Mouse (Mus musculus) CH12.LX (cell line): ENCODE data around the gene Slc26a6. TPM values are rescaled to one million over a fixed set of nuclear protein-coding genes. Genes with fewer than 3 reads are reported as not detected.

Experiments used
- DNase-seq: peaks from one replicate; pipeline ENCODE4 v3.0.0-alpha.2; 2013; ENCODE audit errors: extremely low read depth
- H3K27ac ChIP-seq: 2 replicates; pipeline ENCODE4 v1.5.1; 2012; ENCODE audit warnings: low read depth, mild to moderate bottlenecking, control low read depth, moderate library complexity; ENCODE audit not compliant: insufficient read depth
- H3K27me3 ChIP-seq: replicated peaks from 2 replicates; pipeline ENCODE3; 2012; ENCODE audit warnings: inconsistent platforms
- H3K36me3 ChIP-seq, 2 experiments: replicated peaks in 1 of 2; 2 replicates each; pipeline versions ENCODE3 to v1.6.1; 2012; ENCODE audit warnings: inconsistent platforms in 1 of 2, low read length in 1 of 2, mild to moderate bottlenecking in 1 of 2, mixed read lengths in 1 of 2, moderate library complexity in 1 of 2; ENCODE audit not compliant: control insufficient read depth in 1 of 2, insufficient read depth in 1 of 2
- H3K4me1 ChIP-seq, 2 experiments: 2 replicates each; pipeline ENCODE4 v1.6.1; 2012; ENCODE audit warnings: inconsistent platforms in 1 of 2, moderate library complexity in 1 of 2; ENCODE audit not compliant: insufficient read depth in 2 of 2, control insufficient read depth in 1 of 2
- H3K4me2 ChIP-seq: 2 replicates; pipeline ENCODE4 v1.6.1; 2012; ENCODE audit warnings: low read depth, mild to moderate bottlenecking, control low read depth; ENCODE audit not compliant: poor library complexity, insufficient read depth, severe bottlenecking
- H3K4me3 ChIP-seq, 3 experiments: fragments of 150-350 bp in 1 of 3; sonication (generic) in 1 of 3; replicated peaks in 1 of 3; 2 replicates each; pipeline versions ENCODE3 to v1.5.1; 2011 to 2012; ENCODE audit warnings: low read depth in 2 of 3, low read length in 2 of 3, mild to moderate bottlenecking in 2 of 3, moderate library complexity in 2 of 3, control low read depth in 1 of 3, improper control_type of control experiment in 1 of 3, inconsistent platforms in 1 of 3, mixed read lengths in 1 of 3; ENCODE audit not compliant: poor library complexity in 1 of 3
- H3K79me2 ChIP-seq: replicated peaks from 2 replicates; pipeline ENCODE4 v1.6.1; 2012; ENCODE audit warnings: mild to moderate bottlenecking, moderate library complexity; ENCODE audit not compliant: control insufficient read depth, poor library complexity, insufficient read depth, severe bottlenecking; ENCODE audit errors: extremely low read depth
- H3K9ac ChIP-seq: 2 replicates; pipeline ENCODE4 v1.6.1; 2012; ENCODE audit warnings: low read depth, mild to moderate bottlenecking, control low read depth, moderate library complexity; ENCODE audit not compliant: insufficient read depth
- H3K9me3 ChIP-seq: replicated peaks from 2 replicates; pipeline ENCODE3; 2012; ENCODE audit warnings: low read length, inconsistent platforms, mixed read lengths
- CHD1 ChIP-seq: IDR thresholded peaks from 2 replicates; pipeline ENCODE4 v1.6.1; 2012; ENCODE audit warnings: low read depth, low read length, improper control_type of control experiment, inconsistent platforms
- E2F4 ChIP-seq: IDR thresholded peaks from 2 replicates; pipeline ENCODE4 v1.6.1; 2011; ENCODE audit warnings: low read depth, low read length, improper control_type of control experiment; ENCODE audit not compliant: insufficient replicate concordance
- GABPA ChIP-seq: IDR thresholded peaks from 2 replicates; pipeline ENCODE4 v1.6.1; 2012; ENCODE audit warnings: low read depth, low read length, improper control_type of control experiment, inconsistent platforms; ENCODE audit not compliant: insufficient replicate concordance
- JUN ChIP-seq: IDR thresholded peaks from 2 replicates; pipeline ENCODE4 v1.6.1; 2011; ENCODE audit warnings: low read depth, mild to moderate bottlenecking, low read length, improper control_type of control experiment, moderate library complexity; ENCODE audit not compliant: insufficient read depth
- KAT2A ChIP-seq: IDR thresholded peaks from 2 replicates; pipeline ENCODE4 v1.6.1; 2012; ENCODE audit warnings: low read length, improper control_type of control experiment, inconsistent platforms; ENCODE audit not compliant: insufficient replicate concordance
- MAX ChIP-seq: IDR thresholded peaks from 2 replicates; pipeline ENCODE4 v1.6.1; 2011; ENCODE audit warnings: low read length, improper control_type of control experiment
- MEF2A ChIP-seq: IDR thresholded peaks from 2 replicates; pipeline ENCODE4 v1.6.1; 2014; ENCODE audit warnings: low read depth, mild to moderate bottlenecking, inconsistent platforms, low read length, improper control_type of control experiment, borderline replicate concordance
- NELFE ChIP-seq: IDR thresholded peaks from 2 replicates; pipeline ENCODE4 v1.6.1; 2011; ENCODE audit warnings: low read depth, low read length, improper control_type of control experiment
- NRF1 ChIP-seq: IDR thresholded peaks from 2 replicates; pipeline ENCODE4 v1.6.1; 2014; ENCODE audit warnings: low read depth, mild to moderate bottlenecking, inconsistent platforms, low read length, improper control_type of control experiment, moderate library complexity
- POLR2AphosphoS2 ChIP-seq: IDR thresholded peaks from 2 replicates; pipeline ENCODE4 v1.6.1; 2011; ENCODE audit warnings: low read depth, low read length, improper control_type of control experiment
- RCOR1 ChIP-seq: conservative IDR thresholded peaks from 2 replicates; pipeline ENCODE4 v1.6.1; 2012; ENCODE audit warnings: low read depth, mild to moderate bottlenecking, inconsistent platforms, low read length, improper control_type of control experiment
- SMC3 ChIP-seq: IDR thresholded peaks from 2 replicates; pipeline ENCODE4 v1.6.1; 2011; ENCODE audit warnings: low read depth, low read length, improper control_type of control experiment
- TBP ChIP-seq: conservative IDR thresholded peaks from 2 replicates; pipeline ENCODE4 v1.6.1; 2011; ENCODE audit warnings: low read depth, low read length, improper control_type of control experiment
- TCF12 ChIP-seq: IDR thresholded peaks from 2 replicates; pipeline ENCODE4 v1.6.1; 2014; ENCODE audit warnings: low read depth, mild to moderate bottlenecking, inconsistent platforms, low read length, improper control_type of control experiment
- ZKSCAN1 ChIP-seq: IDR thresholded peaks from 2 replicates; pipeline ENCODE4 v1.6.1; 2012; ENCODE audit warnings: low read depth, inconsistent platforms, low read length, improper control_type of control experiment, borderline replicate concordance
- ZMIZ1 ChIP-seq: IDR thresholded peaks from 2 replicates; pipeline ENCODE4 v1.6.1; 2012; ENCODE audit warnings: low read depth, mild to moderate bottlenecking, inconsistent platforms, low read length, improper control_type of control experiment
- ZNF384 ChIP-seq: IDR thresholded peaks from 2 replicates; pipeline ENCODE4 v1.6.1; 2012; ENCODE audit warnings: low read depth, low read length, improper control_type of control experiment, inconsistent platforms
- dilution Hi-C: fragments of 300-500 bp; cut with MboI; formaldehyde crosslinking; loops from 2 replicates; pipeline ENCODE4 v1.14.3; 2020; ENCODE audit warnings: low sequenced_read_pairs; ENCODE audit not compliant: extremely low pct_unique_long_range_greater_than_20kb, extremely low pct_ligation_motif_present
- in situ Hi-C: fragments of 300-500 bp; cut with MboI; formaldehyde crosslinking; loops from 3 replicates; pipeline ENCODE4 v1.14.3; 2019; ENCODE audit warnings: low sequenced_read_pairs, low pct_ligation_motif_present, low pct_unique_long_range_greater_than_20kb, mixed read lengths
- polyA plus RNA-seq: library from polyadenylated mRNA; unstranded; fragments of >175 nt; gene quantifications from 2 replicates; pipeline ENCODE4 v1.2.1, GENCODE M21; 2012; ENCODE audit warnings: low read depth; ENCODE audit not compliant: insufficient read length
- total RNA-seq, 2 experiments: library from RNA; depleted of rRNA; stranded (reverse); fragments of 300-350 nt in 1 of 2; fragments of >200 nt in 1 of 2; gene quantifications; 2 replicates each; pipeline ENCODE4 v1.2.3; 2012 to 2014

Slc26a6 gene
- total and polyA plus RNA-seq, 3 experiments: 5.0 to 10.0 (median 5.0) TPM

GRCm38 (mm10) chr9:108855335-108855734 lies 2.3 kb downstream of the Slc26a6 start:
- Histone ChIP-seq H3K79me2 (no peaks in the 10 kb centered on the region), H3K4me3 (no peak overlapping the region), H3K27ac (no peak overlapping the region), H3K9me3 (no peaks in the 10 kb centered on the region), H3K4me2 (no peak overlapping the region), H3K27me3 (no peaks in the 10 kb centered on the region), H3K4me1 (peaks cover 0 to 41% of the 10 kb centered on the region in 2 experiments; a peak in 2 of 4 replicates), H3K9ac (no peak overlapping the region), H3K36me3 (peaks cover 0 to 37% of the 10 kb centered on the region in 2 experiments)
- no peak for DNase-seq
- dilution Hi-C loops (no loop called here), in situ Hi-C loops (no loop called here)
- TF ChIP-seq KAT2A (no peak), ZMIZ1 (no peak), NRF1 (no peak), TCF12 (no peak), TBP (no peak), POLR2AphosphoS2 (no peak), NELFE (no peak), ZKSCAN1 (no peak), GABPA (no peak)

- Histone ChIP-seq H3K4me1 (peaks cover 0 to 17% of the 10 kb centered on the region in 2 experiments; a peak in 2 of 4 replicates), H3K4me3 (no peak overlapping the region), H3K27me3 (no peaks in the 10 kb centered on the region), H3K4me2 (no peak overlapping the region), H3K27ac (no peak overlapping the region), H3K79me2 (no peaks in the 10 kb centered on the region), H3K9me3 (no peaks in the 10 kb centered on the region), H3K9ac (no peak overlapping the region), H3K36me3 (peaks cover 2 to 53% of the 10 kb centered on the region in 2 experiments)
- dilution Hi-C loops (no loop called here), in situ Hi-C loops (no loop called here)
- TF ChIP-seq NELFE (no peak), GABPA (no peak), E2F4 (no peak), ZNF384 (no peak), SMC3 (no peak), MEF2A (no peak), RCOR1 (no peak), CHD1 (no peak), JUN (no peak), MAX (no peak)
- DNase-seq: no peak
These were observed 5.9 kb downstream of the Slc26a6 start for GRCm38 (mm10) chr9:108858792-108859527.
